Mouse (Mus musculus) left cerebral cortex, adult 8-10 months (tissue): ENCODE measurements around the gene Gm13101. TPM values are rescaled to one million over a fixed set of nuclear protein-coding genes. Genes with fewer than 3 reads are reported as not detected.
"Not testable (repeated sequence)": the region's sequence is repeated elsewhere in the genome, so short reads cannot be mapped to it uniquely, and the experiment has no call there.

Experiments
- DNase-seq, 2 experiments: peaks; one replicate each; pipeline ENCODE4 v3.0.0; 2022; ENCODE audit warnings: low spot score in 2 of 2
- total RNA-seq, 4 experiments: library from RNA; stranded (reverse); gene quantifications; 2 replicates each; pipeline ENCODE4 v1.2.4; 2022

Gm13101 gene
- not detected for total RNA-seq

- DNase-seq, result not testable (repeated sequence)
These were observed at the start of gene Gm13101 for GRCm38 (mm10) chr4:143966850-143967249. TSS of gene Gm13101 (minus strand) at chr4:143966950.

DNA sequence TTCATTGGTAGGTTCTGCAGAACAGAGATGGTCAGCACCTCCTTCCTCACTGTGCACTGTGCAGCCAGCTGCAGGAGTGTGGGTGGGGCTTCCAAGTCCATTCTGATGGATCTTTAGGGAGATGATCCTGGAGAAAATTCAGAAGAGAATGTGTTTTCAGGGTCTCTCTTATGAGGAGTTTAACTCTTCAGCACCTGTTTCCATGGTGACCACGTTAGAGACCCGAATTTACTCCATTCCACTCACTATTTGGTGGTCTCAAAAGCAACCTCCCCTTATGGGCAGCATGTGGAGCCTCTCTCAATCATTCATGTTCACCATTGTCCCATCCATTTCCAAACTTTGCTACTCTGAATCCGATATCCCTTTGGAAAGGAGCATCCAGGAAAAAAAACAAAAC, 27.5 kb upstream of the Gm13101 start, which contains the start of gene Pramef17:
TSS of gene Pramef17 (minus strand) at position 101 of the 400 bp plus-strand sequence.
- DNase-seq, result not testable (repeated sequence)

DNA sequence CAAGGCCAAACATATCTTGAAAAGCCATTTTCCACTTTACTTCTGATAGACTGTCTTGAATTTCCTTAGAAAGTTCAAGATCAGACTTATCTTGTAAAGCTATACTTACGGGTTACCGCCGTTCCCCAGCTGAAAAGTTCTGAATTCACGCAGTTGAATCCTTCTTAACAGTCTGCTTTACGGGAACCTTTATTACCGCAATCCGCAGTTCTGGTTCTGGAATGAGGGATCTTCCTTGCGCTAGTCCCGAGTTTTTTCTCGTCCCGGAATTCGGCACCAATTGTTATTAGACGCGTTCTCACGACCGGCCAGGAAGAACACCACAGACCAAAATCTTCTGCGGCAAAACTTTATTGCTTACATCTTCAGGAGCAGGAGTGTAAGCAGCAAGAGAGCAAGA, 21.4 kb upstream of the Gm13101 start:
- DNase-seq, result peak; percentile 53 to 58

DNA sequence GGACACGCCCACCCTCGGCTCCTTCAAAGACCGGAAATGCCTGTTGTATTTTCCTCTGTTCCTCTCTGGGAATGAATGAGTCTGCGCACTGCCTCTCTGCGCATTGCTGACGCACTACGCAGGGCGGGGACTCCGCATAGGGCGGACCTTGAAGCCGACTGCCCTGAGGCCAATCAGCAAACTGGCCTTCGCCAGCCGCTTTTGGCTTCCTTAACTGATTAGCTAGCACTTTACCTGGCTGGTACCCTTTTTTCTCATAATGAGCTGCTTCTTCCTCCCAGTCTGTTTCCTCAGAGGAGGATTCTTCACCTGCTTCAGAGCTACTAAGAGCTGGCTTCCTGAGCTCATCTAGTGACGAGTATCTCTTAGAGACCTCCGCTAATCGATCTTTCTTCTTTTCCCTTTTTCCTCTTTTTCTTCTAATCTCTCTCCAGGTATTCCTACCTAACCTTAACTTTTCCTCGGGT, 20.8 kb upstream of the Gm13101 start:
- peak; percentile 54 to 58 for DNase-seq

DNA sequence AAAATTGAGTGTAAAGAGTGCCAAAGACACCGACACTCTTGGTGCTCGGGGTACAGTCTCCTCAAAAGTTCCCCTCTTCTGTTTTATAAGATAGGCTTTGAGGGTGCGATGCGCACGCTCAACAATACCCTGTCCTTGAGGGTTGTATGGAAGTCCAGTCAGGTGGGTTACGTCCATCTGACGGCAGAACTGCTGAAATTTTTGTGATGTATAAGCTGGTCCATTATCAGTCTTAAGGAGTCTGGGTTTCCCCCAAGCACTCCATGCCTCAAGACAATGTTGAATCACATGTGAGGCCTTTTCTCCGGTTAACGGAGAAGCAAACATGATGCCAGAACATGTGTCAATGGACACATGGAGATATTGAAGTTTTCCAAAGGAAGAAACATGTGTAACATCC, 19.0 kb upstream of the Gm13101 start:
- peak; percentile 30 to 67 for DNase-seq

- DNase-seq, result peak; percentile 3 to 26
These were observed 18.4 kb upstream of the Gm13101 start for GRCm38 (mm10) chr4:143985165-143985564.

- not testable (repeated sequence) for DNase-seq
These were observed 16.7 kb upstream of the Gm13101 start for GRCm38 (mm10) chr4:143983446-143983845.

GRCm38 (mm10) chr4:143950916-143951315, 15.8 kb downstream of the Gm13101 start, which contains the start of gene Pramef25:
TSS of gene Pramef25 (minus strand) at chr4:143951016.
- not testable (repeated sequence) for DNase-seq

Other genes starting within 250 kb of the Gm13101 start
- gene Gm13078, start 247.5 kb downstream of the Gm13101 start, total RNA-seq, result not detected
- not detected for gene Gm13023, start 177.6 kb downstream of the Gm13101 start, total RNA-seq
- not detected for gene Gm13084, start 150.9 kb downstream of the Gm13101 start, total RNA-seq
- not detected for gene Gm13103, start 120.5 kb downstream of the Gm13101 start, total RNA-seq
- not detected for gene Pramef6, start 66.6 kb downstream of the Gm13101 start, total RNA-seq
- not detected for gene Pramef25, start 15.9 kb downstream of the Gm13101 start, total RNA-seq
- not detected for gene Pramef17, start 27.4 kb upstream of the Gm13101 start, total RNA-seq
- gene Pramel4, start 92.2 kb upstream of the Gm13101 start, total RNA-seq, result not detected
- gene Gm13102, start 139.5 kb upstream of the Gm13101 start, total RNA-seq, result not detected
- not detected for gene Oog3, start 195.7 kb upstream of the Gm13101 start, total RNA-seq
- gene Oog2, start 223.8 kb upstream of the Gm13101 start, total RNA-seq, result not detected
- gene C87977, start 246.4 kb upstream of the Gm13101 start, total RNA-seq, result not detected